Mouse (Mus musculus) embryonic facial prominence, embryonic 11.5 days (tissue): ENCODE measurements around the gene Ranbp3l. TPM values are rescaled to one million over a fixed set of nuclear protein-coding genes. Genes with fewer than 3 reads are reported as not detected.

Experiments
- ATAC-seq: fragments of 200-750 bp; cut with Nextera tagmentation; replicated peaks from 2 replicates; pipeline ENCODE4 v1.8.0; 2017; ENCODE audit warnings: low read depth; ENCODE audit not compliant: insufficient number of reproducible peaks, low FRiP score, low TSS enrichment
- DNase-seq: peaks from one replicate; pipeline ENCODE4 v3.0.0-alpha.2; 2015; ENCODE audit warnings: low spot score
- H3K27ac ChIP-seq: fragments of 300-500 bp; sonication (generic); replicated peaks from 2 replicates; pipeline ENCODE4 v1.5.1; 2014; ENCODE audit warnings: mild to moderate bottlenecking, low read depth, low read length, control low read depth
- H3K27me3 ChIP-seq: fragments of 300-500 bp; sonication (generic); 2 replicates; pipeline ENCODE4 v1.6.1; 2014; ENCODE audit warnings: mild to moderate bottlenecking, low read length, moderate library complexity, mixed read lengths; ENCODE audit not compliant: control insufficient read depth, insufficient read depth
- H3K36me3 ChIP-seq: fragments of 300-500 bp; sonication (generic); replicated peaks from 2 replicates; pipeline ENCODE4 v1.6.1; 2014; ENCODE audit warnings: low read depth, mild to moderate bottlenecking, low read length, moderate library complexity, mixed read lengths; ENCODE audit not compliant: control insufficient read depth, insufficient read depth
- H3K4me1 ChIP-seq: fragments of 300-500 bp; sonication (generic); 2 replicates; pipeline ENCODE4 v1.6.1; 2014; ENCODE audit warnings: low read length, mixed read lengths; ENCODE audit not compliant: control insufficient read depth, insufficient read depth
- H3K4me2 ChIP-seq: fragments of 300-500 bp; sonication (generic); 2 replicates; pipeline ENCODE4 v1.6.1; 2014; ENCODE audit warnings: low read depth, mild to moderate bottlenecking, control low read depth, low read length, moderate library complexity
- H3K4me3 ChIP-seq: fragments of 300-500 bp; sonication (generic); 2 replicates; pipeline ENCODE4 v1.5.1; 2014; ENCODE audit warnings: low read depth, low read length, control low read depth
- H3K9ac ChIP-seq: fragments of 300-500 bp; sonication (generic); replicated peaks from 2 replicates; pipeline ENCODE4 v1.6.1; 2014; ENCODE audit warnings: mild to moderate bottlenecking, control low read depth, low read length
- H3K9me3 ChIP-seq: fragments of 300-500 bp; sonication (generic); replicated peaks from 2 replicates; pipeline ENCODE4 v1.6.1; 2016; ENCODE audit warnings: mild to moderate bottlenecking, low read length, inconsistent platforms, mixed read lengths; ENCODE audit not compliant: control insufficient read depth
- WGBS: fragments of 180-500 bp; shearing (Covaris S2); extraction: QIAGEN DNeasy Blood & Tissue Kit; methylation state at CpG from one replicate; pipeline ENCODE4 v1.1.7; 2014; 5-methylcytosine and 5-hydroxymethylcytosine counted together
- polyA plus RNA-seq: library from polyadenylated mRNA; unstranded; fragments of >200 nt; fragmentation: Nextera tagmentation; extraction: Ambion mirVana; gene quantifications from 2 replicates; pipeline ENCODE4 v1.2.1, GENCODE M21; 2014

Gene Ranbp3l
- 0.10 TPM in 1 of 2 replicates, not detected in the other for polyA plus RNA-seq

GRCm38 (mm10) chr15:8967573-8968228, at the start of gene Ranbp3l:
Gene Ranbp3l (plus strand): TSS chr15:8967949.
- 0 out of 2 replicates have a peak within 1 kb of the TSS, but pooled peaks have one; percentile 2 for H3K4me2 ChIP-seq
- no peak within 1 kb of the TSS for H3K27ac ChIP-seq
- H3K9me3 ChIP-seq: no peaks in the 10 kb centered on the region
- no peaks in the 10 kb centered on the region for H3K27me3 ChIP-seq
- no peaks in the 10 kb centered on the region for H3K4me1 ChIP-seq
- H3K9ac ChIP-seq: no peak within 1 kb of the TSS
- DNase-seq (peak; percentile 9), ATAC-seq (no peak)
- WGBS: 60% methylated on average over 18 of the region's 18 CpGs
- H3K36me3 ChIP-seq: no peaks in the 10 kb centered on the region
- no peak within 1 kb of the TSS for H3K4me3 ChIP-seq

- H3K27ac ChIP-seq: no peak overlapping the region
- ATAC-seq (no peak), DNase-seq (no peak)
- no peaks in the 10 kb centered on the region for H3K36me3 ChIP-seq
- no peak overlapping the region for H3K4me2 ChIP-seq
- H3K27me3 ChIP-seq: no peaks in the 10 kb centered on the region
- H3K4me3 ChIP-seq: no peak overlapping the region
- H3K9ac ChIP-seq: no peak overlapping the region
- WGBS: 83% methylated on average over 1 of the region's 1 CpGs
- no peaks in the 10 kb centered on the region for H3K9me3 ChIP-seq
- no peaks in the 10 kb centered on the region for H3K4me1 ChIP-seq
Measured at GRCm38 (mm10) chr15:8930061-8930460, 37.7 kb upstream of the Ranbp3l start.

- ATAC-seq: no peak
- no peaks in the 10 kb centered on the region for H3K27me3 ChIP-seq
- H3K27ac ChIP-seq: no peak overlapping the region
- no peak overlapping the region for H3K9ac ChIP-seq
- no peak overlapping the region for H3K4me2 ChIP-seq
- H3K4me1 ChIP-seq: no peaks in the 10 kb centered on the region
- H3K9me3 ChIP-seq: no peaks in the 10 kb centered on the region
- H3K36me3 ChIP-seq: no peaks in the 10 kb centered on the region
- DNase-seq: no peak
- H3K4me3 ChIP-seq: no peak overlapping the region
- 85% methylated on average over 3 of the region's 3 CpGs for WGBS
Measured at GRCm38 (mm10) chr15:8936911-8937310, 30.8 kb upstream of the Ranbp3l start.

DNA sequence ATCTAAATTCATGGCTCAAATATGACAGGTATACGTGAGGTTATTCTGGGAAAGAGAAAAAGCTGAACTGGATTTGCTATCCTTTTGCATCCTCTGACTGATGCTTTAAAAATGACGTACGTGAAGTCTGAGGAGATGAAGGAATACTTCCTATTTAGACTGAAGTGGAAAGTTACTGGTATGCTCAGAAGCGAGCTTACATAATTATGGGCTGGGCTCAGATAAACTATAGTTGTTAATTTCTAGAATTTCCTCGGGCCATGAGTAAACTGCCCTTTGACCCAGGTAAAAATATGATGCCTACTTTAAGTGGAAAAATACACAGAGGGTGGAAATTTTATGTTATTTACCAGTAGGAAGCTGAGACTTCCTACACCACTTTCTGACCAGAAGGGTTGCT, 26.9 kb upstream of the Ranbp3l start:
- ATAC-seq: no peak
- WGBS: 80% methylated on average over 5 of the region's 5 CpGs
- no peaks in the 10 kb centered on the region for H3K27me3 ChIP-seq
- no peak overlapping the region for H3K9ac ChIP-seq
- H3K4me2 ChIP-seq: no peak overlapping the region
- no peaks in the 10 kb centered on the region for H3K4me1 ChIP-seq
- no peak overlapping the region for H3K4me3 ChIP-seq
- H3K36me3 ChIP-seq: no peaks in the 10 kb centered on the region
- no peaks in the 10 kb centered on the region for H3K9me3 ChIP-seq
- DNase-seq: no peak
- no peak overlapping the region for H3K27ac ChIP-seq

DNA sequence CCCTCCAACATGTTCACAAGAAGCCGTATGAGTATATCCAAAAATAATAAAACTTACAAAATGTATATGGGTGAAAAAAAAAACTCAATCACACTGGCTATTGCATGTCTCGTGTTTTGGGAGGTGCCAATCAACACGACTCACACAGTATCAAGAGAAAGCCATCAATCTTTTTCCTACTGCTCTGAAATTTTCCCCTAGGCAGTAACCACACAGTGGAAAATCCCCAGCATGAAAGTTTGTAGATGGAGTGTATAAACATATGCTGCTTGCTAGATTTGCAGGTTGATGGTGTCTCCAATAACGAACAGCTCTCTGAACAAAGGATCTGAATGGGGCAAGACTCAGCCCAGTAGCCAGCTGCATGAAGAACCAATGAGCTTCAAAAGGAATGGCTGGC, 16.9 kb upstream of the Ranbp3l start:
- no peaks in the 10 kb centered on the region for H3K36me3 ChIP-seq
- H3K4me1 ChIP-seq: no peaks in the 10 kb centered on the region
- DNase-seq (no peak), ATAC-seq (no peak)
- H3K27me3 ChIP-seq: no peaks in the 10 kb centered on the region
- 78% methylated on average over 4 of the region's 4 CpGs for WGBS
- no peak overlapping the region for H3K27ac ChIP-seq
- no peak overlapping the region for H3K9ac ChIP-seq
- no peaks in the 10 kb centered on the region for H3K9me3 ChIP-seq
- no peak overlapping the region for H3K4me2 ChIP-seq
- no peak overlapping the region for H3K4me3 ChIP-seq

GRCm38 (mm10) chr15:8963323-8963722, 4.4 kb upstream of the Ranbp3l start:
- Histone ChIP-seq H3K27me3 (no peaks in the 10 kb centered on the region), H3K27ac (no peak overlapping the region), H3K4me2 (no peak overlapping the region), H3K4me1 (no peaks in the 10 kb centered on the region), H3K4me3 (no peak overlapping the region), H3K9me3 (no peaks in the 10 kb centered on the region), H3K9ac (no peak overlapping the region), H3K36me3 (no peaks in the 10 kb centered on the region)
- DNase-seq (no peak), ATAC-seq (no peak)
- WGBS: 58% methylated on average over 2 of the region's 2 CpGs

- Histone ChIP-seq H3K4me1 (no peaks in the 10 kb centered on the region), H3K4me2 (no peak overlapping the region), H3K4me3 (no peak overlapping the region), H3K27me3 (no peaks in the 10 kb centered on the region), H3K9me3 (no peaks in the 10 kb centered on the region), H3K27ac (no peak overlapping the region), H3K9ac (no peak overlapping the region), H3K36me3 (no peaks in the 10 kb centered on the region)
- DNase-seq (no peak), ATAC-seq (no peak)
- WGBS: 82% methylated on average over 14 of the region's 14 CpGs
Measured at GRCm38 (mm10) chr15:8968229-8968595, 463 bp downstream of the Ranbp3l start.

GRCm38 (mm10) chr15:8969061-8969635, 1.4 kb downstream of the Ranbp3l start:
- DNase-seq (no peak), ATAC-seq (no peak)
- Histone ChIP-seq H3K27me3 (no peaks in the 10 kb centered on the region), H3K4me2 (no peak overlapping the region), H3K4me1 (no peaks in the 10 kb centered on the region), H3K36me3 (no peaks in the 10 kb centered on the region), H3K9me3 (no peaks in the 10 kb centered on the region), H3K4me3 (no peak overlapping the region), H3K27ac (no peak overlapping the region), H3K9ac (no peak overlapping the region)
- WGBS: 89% methylated on average over 10 of the region's 10 CpGs
